Mouse (Mus musculus) ES-Bruce4 (cell line): ENCODE results near the gene Gm45716. TPM values are rescaled to one million over a fixed set of nuclear protein-coding genes. Genes with fewer than 3 reads are reported as not detected.

ENCODE experiments used
- H3K27ac ChIP-seq: 2 replicates; pipeline ENCODE4 v1.5.1; 2012; ENCODE audit warnings: low read length, inconsistent platforms; ENCODE audit not compliant: insufficient read depth
- H3K27me3 ChIP-seq: 2 replicates; pipeline ENCODE4 v1.6.1; 2012; ENCODE audit warnings: mild to moderate bottlenecking, low read length, inconsistent platforms; ENCODE audit not compliant: control insufficient read depth, poor library complexity, insufficient read depth, severe bottlenecking
- H3K36me3 ChIP-seq: 2 replicates; pipeline ENCODE4 v1.6.1; 2012; ENCODE audit warnings: inconsistent platforms, mild to moderate bottlenecking, low read length, moderate library complexity; ENCODE audit not compliant: control insufficient read depth, poor library complexity, insufficient read depth, severe bottlenecking
- H3K4me1 ChIP-seq: one replicate; pipeline ENCODE4 v1.8.1; 2011; ENCODE audit warnings: low read length; ENCODE audit not compliant: control insufficient read depth, insufficient read depth
- H3K4me3 ChIP-seq: 2 replicates; pipeline ENCODE4 v1.5.1; 2011; ENCODE audit warnings: low read depth, mild to moderate bottlenecking, low read length
- H3K9ac ChIP-seq: 2 replicates; pipeline ENCODE4 v1.6.1; 2012; ENCODE audit warnings: low read depth, mild to moderate bottlenecking, inconsistent platforms; ENCODE audit not compliant: poor library complexity, severe bottlenecking
- H3K9me3 ChIP-seq: replicated peaks from 2 replicates; pipeline ENCODE4 v1.6.1; 2012; ENCODE audit warnings: mild to moderate bottlenecking, low read length, inconsistent platforms; ENCODE audit not compliant: control insufficient read depth, poor library complexity, insufficient read depth, severe bottlenecking
- CTCF ChIP-seq: IDR thresholded peaks from one replicate; pipeline ENCODE4 v1.8.1; 2011; ENCODE audit warnings: low read depth, low read length
- EP300 ChIP-seq: IDR thresholded peaks from 2 replicates; pipeline ENCODE4 v1.6.1; 2011; ENCODE audit warnings: low read depth, low read length; ENCODE audit not compliant: insufficient read depth
- POLR2A ChIP-seq: IDR thresholded peaks from one replicate; pipeline ENCODE4 v1.8.1; 2011; ENCODE audit warnings: low read length; ENCODE audit not compliant: insufficient read depth
- polyA plus RNA-seq: library from polyadenylated mRNA; stranded (reverse); fragments of >200 nt; gene quantifications from 2 replicates; pipeline ENCODE4 v1.2.4, GENCODE M21; 2011; ENCODE audit warnings: low read depth; ENCODE audit not compliant: missing spikeins, insufficient read depth, insufficient read length

The Gm45716 gene
- polyA plus RNA-seq = 1.8 and 2.0 TPM in 2 replicates

- Histone ChIP-seq H3K4me1 (no peaks in the 10 kb centered on the region), H3K9ac (no peak within 1 kb of the TSS), H3K4me3 (no peak within 1 kb of the TSS), H3K27me3 (no peaks in the 10 kb centered on the region), H3K36me3 (no peaks in the 10 kb centered on the region), H3K9me3 (no peaks in the 10 kb centered on the region), H3K27ac (no peak within 1 kb of the TSS)
- TF ChIP-seq EP300 (no peak), CTCF (no peak), POLR2A (no peak)
These were observed at the start of gene Gm45716 for GRCm38 (mm10) chr11:90187441-90187840. TSS of gene Gm45716 (plus strand) at chr11:90187683.

GRCm38 (mm10) chr11:90142393-90142792 is 45.1 kb upstream of the Gm45716 start:
- H3K9me3 ChIP-seq = no peaks in the 10 kb centered on the region
- no peak for TF ChIP-seq EP300
- TF ChIP-seq CTCF = no peak
- TF ChIP-seq POLR2A = no peak
- no peak overlapping the region for H3K4me3 ChIP-seq
- no peaks in the 10 kb centered on the region for H3K36me3 ChIP-seq
- no peaks in the 10 kb centered on the region; the same call in 1 of the 2 replicates for H3K27me3 ChIP-seq
- H3K9ac ChIP-seq = no peak overlapping the region
- no peak overlapping the region for H3K27ac ChIP-seq
- no peaks in the 10 kb centered on the region for H3K4me1 ChIP-seq

- Histone ChIP-seq H3K4me1 (no peaks in the 10 kb centered on the region), H3K9me3 (no peaks in the 10 kb centered on the region), H3K27me3 (no peaks in the 10 kb centered on the region; the same call in 1 of the 2 replicates), H3K4me3 (no peak overlapping the region), H3K36me3 (no peaks in the 10 kb centered on the region), H3K9ac (no peak overlapping the region), H3K27ac (no peak overlapping the region)
- TF ChIP-seq EP300 = no peak
- TF ChIP-seq POLR2A = no peak
- no peak for TF ChIP-seq CTCF
These were observed 44.5 kb upstream of the Gm45716 start for GRCm38 (mm10) chr11:90142936-90143335.

- no peak for TF ChIP-seq EP300
- TF ChIP-seq POLR2A = no peak
- TF ChIP-seq CTCF = no peak
- Histone ChIP-seq H3K4me1 (no peaks in the 10 kb centered on the region), H3K27ac (no peak overlapping the region), H3K9ac (no peak overlapping the region), H3K36me3 (no peaks in the 10 kb centered on the region), H3K27me3 (no peaks in the 10 kb centered on the region; the same call in 1 of the 2 replicates), H3K4me3 (no peak overlapping the region), H3K9me3 (no peaks in the 10 kb centered on the region)
These were observed 41.2 kb upstream of the Gm45716 start for GRCm38 (mm10) chr11:90146086-90146860.

- Histone ChIP-seq H3K9me3 (no peaks in the 10 kb centered on the region; the same call in 1 of the 2 replicates), H3K27me3 (no peaks in the 10 kb centered on the region), H3K36me3 (no peaks in the 10 kb centered on the region), H3K9ac (no peak overlapping the region), H3K4me3 (no peak overlapping the region), H3K4me1 (no peaks in the 10 kb centered on the region), H3K27ac (no peak overlapping the region)
- no peak for TF ChIP-seq CTCF
- TF ChIP-seq EP300 = no peak
These were observed 32.4 kb upstream of the Gm45716 start for GRCm38 (mm10) chr11:90155066-90155465.

- Histone ChIP-seq H3K4me1 (no peaks in the 10 kb centered on the region), H3K27ac (no peak overlapping the region), H3K4me3 (no peak overlapping the region), H3K36me3 (no peaks in the 10 kb centered on the region), H3K9me3 (no peaks in the 10 kb centered on the region; the same call in 1 of the 2 replicates), H3K27me3 (no peaks in the 10 kb centered on the region), H3K9ac (no peak overlapping the region)
- no peak for TF ChIP-seq CTCF
- TF ChIP-seq EP300 = no peak
- no peak for TF ChIP-seq POLR2A
These were observed 32.0 kb upstream of the Gm45716 start for GRCm38 (mm10) chr11:90155466-90155865.
